Mouse (Mus musculus): ENCODE results near the gene Cpa5.

- TF ChIP-seq CHD1 (IDR thresholded peaks at IDR 0.05; ENCODE audit: low read depth, low read length), result no peak
- TF ChIP-seq RCOR1 (conservative IDR thresholded peaks at IDR 0.05; ENCODE audit: low read depth, low read length), result no peak
- no peak for TF ChIP-seq GABPA (IDR thresholded peaks at IDR 0.05; ENCODE audit: insufficient replicate concordance, low read depth, low read length)
- TF ChIP-seq CTCF (conservative IDR thresholded peaks at IDR 0.05 in 1 of 2, IDR thresholded peaks at IDR 0.05 in 1 of 2; ENCODE audit: low read depth in 2 of 2, low read length in 2 of 2), result no peak
- no peak for TF ChIP-seq MEF2A (IDR thresholded peaks at IDR 0.05; ENCODE audit: borderline replicate concordance, low read depth, low read length)
- no peak for TF ChIP-seq IRF4 (IDR thresholded peaks at IDR 0.05; ENCODE audit: low read depth, low read length)
- TF ChIP-seq TCF12 (IDR thresholded peaks at IDR 0.05; ENCODE audit: low read depth, low read length), result no peak
- TF ChIP-seq CHD2 (IDR thresholded peaks at IDR 0.05; ENCODE audit: low read length), result no peak
These were observed 35.9 kb upstream of the Cpa5 start for GRCm38 (mm10) chr6:30574945-30575344.
